Mouse (Mus musculus) megakaryocyte-erythroid progenitor cell, adult 5-6 weeks (primary cell): ENCODE results near the gene Cytip. TPM values are rescaled to one million over a fixed set of nuclear protein-coding genes. Genes with fewer than 3 reads are reported as not detected.

Source experiments
- ATAC-seq: replicated peaks from 2 replicates; pipeline ENCODE4 v1.8.0; 2016; ENCODE audit warnings: mild to moderate bottlenecking, inconsistent platforms; ENCODE audit not compliant: severe bottlenecking, poor library complexity, low FRiP score, low TSS enrichment
- total RNA-seq, 2 experiments: library from RNA; stranded (forward) in 1 of 2; stranded (reverse) in 1 of 2; fragments of 200-1000, 215-1000 nt in 1 of 2; fragments of >200 nt in 1 of 2; fragmentation: Nextera tagmentation in 1 of 2; gene quantifications; 2 replicates each; pipeline ENCODE4 v1.2.3; 2014 to 2017

Gene Cytip
- total RNA-seq (2014; fragmentation: Nextera tagmentation): 3.9 and 8.5 TPM in 2 replicates
- total RNA-seq (2017): 6.6 and 13.2 TPM in 2 replicates

GRCm38 (mm10) chr2:58195346-58195745 lies at the start of gene Cytip:
TSS of gene Cytip (minus strand) at chr2:58195532.
- ATAC-seq: no peak

DNA sequence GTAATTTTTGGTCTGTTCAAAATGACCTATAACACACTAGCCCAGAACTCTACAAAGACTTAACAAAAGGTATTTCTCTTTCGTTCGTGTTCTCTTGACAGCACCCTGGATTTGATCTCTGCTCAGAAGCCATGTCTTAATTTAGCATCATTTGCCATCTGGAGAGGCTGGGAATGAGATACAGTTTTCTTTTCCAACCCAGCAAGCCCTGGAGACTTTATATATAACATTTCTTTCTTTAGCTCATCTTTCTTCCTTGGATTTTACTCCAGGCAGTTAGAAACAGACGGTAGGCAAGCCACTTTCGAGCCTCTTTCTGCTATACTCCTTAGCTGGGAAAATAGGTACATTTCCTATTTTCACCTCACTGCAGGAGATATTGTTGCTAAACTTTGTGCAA lies 45.3 kb upstream of the Cytip start:
- ATAC-seq: no peak

DNA sequence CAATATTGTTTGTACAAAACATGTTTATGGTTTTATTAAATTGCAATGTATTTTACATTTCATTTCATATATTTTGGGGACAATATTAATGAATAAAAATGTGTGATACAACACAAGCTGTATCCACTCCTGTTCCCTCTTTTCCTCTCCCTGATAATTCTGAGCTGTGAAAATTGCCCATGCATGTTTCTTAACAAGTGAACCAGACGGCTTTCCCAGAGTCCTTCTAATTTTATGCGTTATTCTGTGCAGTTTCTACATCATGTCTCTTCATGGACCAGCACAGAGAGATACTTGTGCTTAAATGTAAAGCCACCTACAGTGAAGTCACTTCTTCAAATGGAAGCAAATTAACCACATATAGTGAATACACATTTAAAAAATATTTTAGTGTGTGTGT lies 42.2 kb upstream of the Cytip start:
- no peak for ATAC-seq

GRCm38 (mm10) chr2:58199442-58199841 lies 4.1 kb upstream of the Cytip start:
- ATAC-seq: no peak

GRCm38 (mm10) chr2:58196880-58197279 lies 1.5 kb upstream of the Cytip start:
- ATAC-seq: no peak

- ATAC-seq: no peak
These were observed 763 bp downstream of the Cytip start for GRCm38 (mm10) chr2:58194422-58195115.

DNA sequence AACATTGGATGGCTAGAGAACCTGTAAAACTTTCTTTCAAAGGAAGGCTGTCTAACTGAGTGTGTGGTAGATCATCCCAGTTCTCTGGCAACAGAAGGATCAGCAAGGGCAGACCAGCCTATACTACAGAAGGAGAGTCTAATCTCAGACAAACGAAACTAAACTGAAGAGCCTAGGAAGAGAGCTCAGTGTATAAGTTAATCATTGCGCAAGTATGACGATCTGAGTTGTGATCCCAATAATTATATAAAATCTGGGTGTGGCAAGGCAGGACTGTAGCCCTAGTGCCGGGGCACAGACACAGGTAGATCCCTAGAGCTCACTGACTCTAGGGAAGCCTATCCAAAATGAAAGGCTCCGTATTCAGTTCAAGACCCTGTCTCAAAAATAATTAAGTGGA lies 3.2 kb downstream of the Cytip start:
- ATAC-seq: no peak

GRCm38 (mm10) chr2:58189501-58189900 lies 5.8 kb downstream of the Cytip start:
- ATAC-seq: no peak

DNA sequence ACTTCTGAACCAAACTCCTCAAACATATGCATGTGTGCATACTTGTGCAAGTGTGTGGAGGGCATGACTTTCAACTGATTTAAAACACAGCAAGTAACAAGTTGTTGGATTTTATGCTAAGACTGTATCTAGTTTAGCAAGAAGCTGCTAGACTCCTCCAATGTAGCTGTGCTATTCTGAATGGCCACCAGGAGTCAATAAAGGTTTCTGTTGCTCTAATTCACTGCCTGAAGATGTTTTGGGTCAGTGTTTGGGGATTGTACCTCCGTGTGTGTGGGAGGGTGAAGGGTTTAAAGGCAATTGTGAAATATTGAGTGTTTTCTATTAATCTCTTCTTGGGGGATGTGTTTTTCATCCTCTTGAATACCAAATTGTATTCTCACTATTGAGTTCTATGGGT lies 6.4 kb downstream of the Cytip start:
- no peak; the same call in 1 of the 2 replicates for ATAC-seq

DNA sequence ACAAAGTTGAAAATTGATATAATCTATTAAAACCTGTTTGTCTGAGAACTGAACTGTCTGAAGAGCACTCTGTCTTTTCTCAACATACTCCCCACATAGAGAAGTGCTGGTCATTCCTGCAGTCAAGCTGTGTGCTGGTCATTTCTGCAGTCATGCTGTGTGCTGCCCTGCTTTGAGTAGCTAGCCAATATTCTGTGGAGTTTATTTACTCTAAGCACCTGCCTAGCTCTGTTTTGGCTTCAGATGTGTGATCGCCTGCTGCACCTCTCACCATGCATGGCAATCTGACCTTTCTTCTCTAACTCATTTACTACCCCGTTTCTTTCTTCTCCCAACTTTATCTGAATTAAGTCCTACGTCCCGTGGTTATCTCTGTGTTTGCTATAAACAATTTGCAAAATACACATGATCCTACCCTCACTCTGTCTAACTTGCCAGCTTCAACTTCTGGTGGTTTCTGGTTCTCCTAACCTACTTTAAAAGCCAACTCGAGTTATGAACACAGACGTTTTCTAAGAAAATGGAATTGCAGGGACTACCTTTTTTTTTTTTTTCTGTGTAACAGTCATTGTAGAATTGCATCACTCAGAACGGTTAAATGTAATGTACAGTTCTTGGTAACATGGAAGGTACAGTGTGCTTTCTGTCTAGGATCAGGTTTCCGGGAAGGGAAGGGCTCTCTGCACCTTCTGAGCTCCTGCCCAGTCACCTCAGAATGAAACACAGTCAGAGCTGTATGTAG lies 7.9 kb downstream of the Cytip start:
- ATAC-seq: no peak

DNA sequence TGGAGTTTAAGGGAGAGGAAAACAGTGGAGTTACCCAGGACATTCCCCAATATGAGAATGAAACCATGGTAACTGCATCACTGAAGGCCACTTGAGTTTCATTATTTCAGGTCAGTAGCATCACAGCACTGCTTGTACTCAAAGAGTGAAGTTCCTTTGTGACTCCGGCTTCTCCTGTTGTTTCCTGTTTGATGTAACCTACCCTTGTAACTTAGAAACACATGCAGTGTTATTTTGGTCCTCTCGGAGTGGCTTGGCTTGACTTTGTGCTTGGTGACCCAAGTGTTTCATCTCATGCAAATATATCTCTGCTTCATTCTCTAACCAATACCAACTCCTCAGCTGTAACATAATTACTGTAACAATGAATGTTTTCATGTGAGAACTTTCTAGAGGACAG lies 11.1 kb downstream of the Cytip start:
- ATAC-seq: no peak

DNA sequence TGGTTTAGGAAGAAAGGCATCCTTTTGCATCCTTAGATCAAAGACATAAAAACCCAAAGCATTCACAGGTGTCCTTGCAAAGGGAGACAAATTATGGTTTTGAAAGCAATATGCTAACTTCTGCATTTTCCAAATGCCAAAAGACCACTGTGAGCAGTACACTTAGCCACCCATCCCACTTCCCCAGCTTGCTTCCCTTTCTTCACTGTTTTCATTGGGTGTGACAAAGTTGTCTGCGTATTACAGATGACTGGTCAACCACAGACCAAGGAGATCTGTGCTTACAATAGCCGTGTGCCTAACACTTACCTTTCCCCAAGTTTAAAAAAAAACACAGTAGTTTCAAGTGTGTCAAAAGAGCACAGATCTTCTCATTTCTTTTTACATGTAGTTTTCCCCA lies 11.7 kb downstream of the Cytip start:
- no peak for ATAC-seq

DNA sequence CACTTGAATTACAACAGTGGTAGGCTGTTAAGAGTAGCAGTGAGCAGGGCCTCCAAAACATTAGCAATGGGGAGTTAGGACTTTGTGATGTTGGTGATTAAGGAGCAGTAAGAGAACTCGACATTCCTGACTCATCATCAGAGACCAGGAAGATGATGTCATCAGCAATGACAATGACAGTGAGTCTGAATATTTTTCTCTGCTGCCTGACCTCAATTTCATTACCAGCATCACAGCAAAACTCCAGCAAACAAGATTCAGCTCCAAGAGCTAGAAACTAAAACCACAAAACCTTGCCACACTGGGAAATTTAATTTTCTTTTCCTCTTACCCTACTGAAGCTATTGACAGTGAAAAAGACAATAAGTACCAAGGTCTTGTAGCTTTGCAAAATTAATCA lies 14.6 kb downstream of the Cytip start:
- no peak for ATAC-seq

DNA sequence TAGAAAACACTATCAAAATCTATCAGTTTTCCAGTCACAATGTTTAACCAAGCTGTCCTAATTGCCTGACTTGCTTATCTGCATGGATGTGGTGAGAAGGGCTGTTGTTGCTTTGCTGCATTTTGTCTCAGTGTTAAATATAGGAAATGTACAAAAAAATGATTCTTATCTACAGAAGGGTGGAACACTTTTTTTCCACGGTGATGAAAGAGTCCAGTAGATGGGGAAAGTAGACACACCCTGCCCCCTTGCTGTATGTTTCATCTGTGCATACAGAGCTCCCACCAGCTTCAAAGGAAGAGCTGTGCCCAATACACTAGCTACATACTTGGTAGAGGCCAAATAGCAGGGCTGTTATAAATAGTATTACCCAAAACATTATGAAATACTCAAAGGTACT lies 16.3 kb downstream of the Cytip start:
- 0 out of 2 replicates have a peak, but pooled peaks have one; percentile 44 for ATAC-seq

DNA sequence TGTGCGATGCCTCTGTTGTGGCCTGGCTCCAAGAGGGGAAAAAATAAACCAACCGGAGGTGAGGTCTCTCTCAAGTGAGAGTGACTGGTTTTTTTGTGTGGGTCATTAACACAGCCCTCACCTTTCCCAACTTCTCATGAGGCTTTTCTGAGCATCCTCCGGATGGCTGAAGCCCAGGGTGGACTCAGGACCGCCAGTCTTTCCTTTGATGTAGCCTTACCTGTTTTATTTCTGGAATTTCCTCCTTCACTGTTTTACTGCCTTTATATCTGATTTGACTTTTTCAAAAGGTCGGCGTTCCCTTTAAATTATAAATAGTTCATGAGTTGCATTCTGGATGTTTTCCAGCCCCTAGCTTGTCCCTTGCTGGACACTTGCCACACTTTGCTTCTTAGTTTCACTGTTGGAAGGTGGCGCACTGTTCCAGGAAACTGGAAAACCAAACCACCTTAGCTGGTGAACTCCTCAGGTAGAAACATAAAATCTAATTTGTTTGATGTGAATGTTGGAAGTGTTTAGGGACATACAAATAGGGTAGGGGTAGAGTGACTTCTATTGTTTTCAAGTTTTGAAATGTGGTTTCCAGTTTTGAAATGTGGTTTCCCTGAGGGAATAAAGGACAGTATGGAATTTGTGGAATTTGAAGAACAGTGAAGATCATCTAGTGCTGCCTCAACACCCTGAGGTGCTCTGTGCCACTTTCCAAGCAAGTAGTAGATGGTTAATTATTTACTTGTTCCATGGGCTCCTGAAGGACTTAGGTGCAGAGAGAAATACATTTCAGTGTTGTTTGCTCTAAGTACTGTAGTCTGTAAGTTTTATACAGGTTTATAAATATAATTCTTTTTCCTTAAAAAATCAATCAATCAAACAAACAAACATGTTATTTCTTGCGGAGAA lies 19.7 kb downstream of the Cytip start:
- ATAC-seq: no peak

DNA sequence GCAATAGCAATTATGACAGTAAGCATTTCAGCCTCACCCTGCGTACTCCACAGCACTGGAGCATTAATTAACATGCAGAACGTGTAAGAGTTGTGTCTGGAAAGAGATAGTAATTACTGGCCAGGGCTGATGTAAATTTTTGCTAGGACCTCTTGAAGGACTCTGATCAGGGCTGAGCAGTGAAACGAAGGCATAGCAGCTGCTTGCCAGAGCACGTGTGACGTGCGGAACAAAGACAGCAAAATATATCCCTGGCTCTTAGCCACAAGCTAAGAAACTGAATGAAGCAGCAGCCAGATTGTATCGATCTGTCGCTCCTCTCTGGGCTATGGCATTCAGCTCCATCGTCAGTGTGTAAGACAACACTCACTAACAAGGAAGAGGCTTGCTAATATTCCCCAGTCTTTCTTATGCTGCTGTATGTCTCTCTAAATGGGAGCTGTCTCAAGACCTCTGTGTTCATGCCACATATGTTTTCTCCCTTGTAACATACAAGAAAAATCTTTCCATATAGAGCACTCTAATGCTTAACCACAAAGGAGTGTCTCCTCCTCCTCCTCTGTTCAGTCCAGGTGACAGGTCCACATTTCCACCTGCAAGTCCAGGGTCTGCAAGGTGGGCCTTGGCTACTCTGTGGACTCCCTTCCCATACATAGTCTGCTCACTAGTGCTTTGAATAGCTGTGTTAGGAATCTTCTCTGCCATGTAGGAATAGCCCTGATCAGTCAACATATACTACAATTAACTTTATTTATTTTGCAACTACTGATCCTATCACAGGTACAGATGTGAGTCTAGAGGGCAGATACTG lies 20.7 kb downstream of the Cytip start:
- ATAC-seq: no peak

- ATAC-seq: no peak
These were observed 22.4 kb downstream of the Cytip start for GRCm38 (mm10) chr2:58172963-58173362.

GRCm38 (mm10) chr2:58169173-58169572 lies 26.2 kb downstream of the Cytip start:
- no peak for ATAC-seq

- ATAC-seq: no peak
These were observed 27.7 kb downstream of the Cytip start for GRCm38 (mm10) chr2:58167654-58168053.
